Mouse (Mus musculus) B cell, adult 62 days (primary cell): ENCODE data around the gene Six2. TPM values are rescaled to one million over a fixed set of nuclear protein-coding genes. Genes with fewer than 3 reads are reported as not detected.

Experiments
- total RNA-seq: library from RNA; stranded (reverse); gene quantifications from 4 replicates; pipeline ENCODE4 v1.2.4, GENCODE M21; 2023

The Six2 gene
- not detected in 4 replicates for total RNA-seq

DNA sequence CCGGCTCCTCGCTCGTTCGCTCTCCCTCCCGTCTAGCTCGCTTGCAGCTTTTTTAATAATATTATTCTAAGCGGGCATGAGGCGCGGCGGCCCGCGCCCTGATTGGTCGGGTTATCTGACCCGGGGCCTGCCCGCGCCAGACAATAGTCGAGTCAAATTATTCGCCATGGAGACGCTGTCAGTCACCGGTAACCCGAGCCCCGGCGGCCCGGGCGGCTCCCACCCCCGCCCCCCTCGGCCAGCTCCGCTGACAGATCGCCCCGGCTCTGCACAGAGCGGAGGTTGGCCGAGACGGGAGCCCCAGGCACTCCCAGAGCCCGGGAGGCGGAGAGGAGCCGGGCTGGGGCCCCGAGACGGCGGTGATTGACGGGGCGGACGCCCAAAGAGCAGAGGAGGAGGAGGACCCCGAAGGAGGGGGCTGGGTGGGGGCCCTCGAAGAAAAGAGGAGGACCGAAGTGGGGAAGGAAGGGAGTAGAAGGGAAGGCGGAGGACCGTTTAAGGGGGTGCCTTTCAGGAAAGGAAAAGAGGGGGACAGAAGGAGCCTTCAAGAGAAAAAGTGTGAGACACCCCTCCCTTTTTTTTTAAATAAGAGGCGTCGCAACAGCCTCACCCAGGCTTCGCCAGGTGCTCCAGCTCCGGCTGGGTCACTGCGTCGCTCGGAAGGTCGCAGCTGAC is at the start of gene Six2:
TSS of gene Six2 (minus strand) at position 39 of the 675 bp plus-strand sequence.

Other genes starting within 250 kb of the Six2 start
- not detected in 4 replicates for gene Six3, start 74.7 kb downstream of the Six2 start, total RNA-seq